Mouse (Mus musculus) retina, embryonic 14.5 days (tissue): ENCODE results near the gene Gm10944.

ENCODE experiments used
- DNase-seq: peaks from one replicate; pipeline ENCODE4 v3.0.0-alpha.2; 2015; ENCODE audit warnings: low spot score

Gm10944 gene

GRCm38 (mm10) chr10:10681048-10681447 is at the start of gene Gm10944:
Gene Gm10944, plus strand, starts transcription at chr10:10681348.
- DNase-seq = no peak

DNA sequence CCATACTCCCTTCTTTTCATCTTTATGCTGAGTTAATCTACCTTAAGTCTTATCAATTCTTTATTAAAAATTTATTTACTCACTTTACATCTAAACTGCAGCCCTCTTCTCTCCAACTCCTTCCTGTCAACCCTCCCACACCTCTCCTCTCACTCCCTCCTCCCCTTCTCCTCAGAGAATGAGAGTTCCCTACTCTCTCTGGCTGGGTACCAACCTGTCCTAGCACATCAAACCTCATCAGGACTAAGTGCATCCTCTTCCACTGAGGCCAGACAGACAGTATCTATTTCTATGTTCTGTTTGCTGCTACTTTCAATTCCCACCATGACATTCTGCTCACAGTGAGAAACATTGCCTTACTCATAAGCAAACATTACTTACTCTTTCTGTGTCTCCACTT is 25.2 kb upstream of the Gm10944 start:
- DNase-seq = no peak

DNA sequence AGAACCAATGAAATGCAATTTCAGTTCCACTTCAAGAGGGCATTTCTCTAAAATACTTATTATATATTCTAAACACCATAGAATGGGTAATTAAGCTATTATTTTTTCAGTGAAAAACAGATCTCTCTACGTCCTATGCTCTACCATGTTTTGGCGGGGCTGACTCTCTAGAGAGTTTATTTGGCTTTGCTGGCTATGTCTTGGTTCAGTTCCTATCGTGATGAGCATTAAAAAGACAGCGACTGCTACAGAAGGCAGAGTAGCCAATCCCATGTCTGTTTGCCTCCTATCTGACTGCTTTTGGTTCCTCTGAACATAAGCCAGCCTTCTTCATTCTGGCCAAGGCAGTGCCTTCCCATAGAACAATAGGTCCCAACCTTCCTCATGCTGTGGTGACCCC is 24.5 kb upstream of the Gm10944 start:
- no peak for DNase-seq

DNA sequence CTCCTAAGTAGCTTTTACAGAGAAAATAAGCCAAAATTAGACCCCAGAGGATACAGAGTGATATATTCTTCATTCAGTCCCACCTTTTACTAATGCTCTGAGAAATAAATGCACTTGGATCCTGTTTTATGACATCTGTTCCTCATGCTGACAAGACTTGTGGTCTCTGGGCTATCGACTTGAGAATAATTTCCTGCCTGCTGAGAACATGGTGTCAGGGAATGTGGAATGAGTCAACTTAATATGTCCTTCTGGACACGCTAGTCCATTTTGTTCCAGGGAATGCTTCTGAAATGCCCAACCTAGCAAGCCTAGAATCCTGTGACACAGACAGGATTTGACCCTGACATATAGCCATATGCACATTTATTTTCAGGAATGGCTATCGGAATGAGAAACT is 22.0 kb upstream of the Gm10944 start:
- no peak for DNase-seq

GRCm38 (mm10) chr10:10659976-10660375 is 21.2 kb upstream of the Gm10944 start:
- no peak for DNase-seq

DNA sequence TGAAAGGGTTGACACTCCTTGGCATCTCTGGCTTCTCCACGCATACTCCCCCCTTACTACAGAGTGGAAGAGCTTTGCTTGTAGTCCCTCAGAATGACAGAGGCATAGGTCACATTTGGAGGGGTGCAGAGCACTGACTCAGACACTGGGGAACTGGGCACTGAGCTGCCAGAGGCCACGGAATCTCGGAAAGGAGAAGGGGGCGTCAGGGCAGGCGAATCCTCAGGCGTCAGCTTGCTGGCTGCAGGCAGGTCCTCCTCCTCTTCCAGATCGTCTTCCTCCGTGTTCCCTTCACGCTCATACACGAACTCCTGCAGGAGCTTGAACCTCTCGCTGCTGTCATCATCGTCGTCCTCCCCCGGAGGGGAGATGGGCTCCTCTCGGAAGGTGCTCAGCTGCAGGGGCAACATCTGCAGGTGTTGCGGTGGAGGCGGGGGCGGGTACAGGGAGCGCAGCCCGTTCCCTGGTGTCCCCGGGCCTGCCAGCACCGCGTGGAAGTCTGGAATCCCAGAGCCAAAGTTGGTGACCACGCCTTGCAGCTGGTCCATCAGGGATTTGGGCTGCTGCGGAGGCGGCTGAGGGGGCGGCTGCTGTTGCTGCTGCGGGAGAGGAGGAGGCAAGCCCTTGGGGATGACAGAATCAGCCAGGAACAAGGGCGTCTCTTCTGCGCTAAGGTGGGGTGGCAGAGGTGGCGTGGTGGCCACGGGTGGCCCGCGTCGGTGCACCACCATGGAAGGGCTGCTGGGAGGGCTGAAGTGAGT is 7.9 kb downstream of the Gm10944 start:
- DNase-seq = peak; percentile 42

GRCm38 (mm10) chr10:10689668-10690223 is 8.6 kb downstream of the Gm10944 start:
- no peak for DNase-seq

- DNase-seq = no peak
Measured at GRCm38 (mm10) chr10:10697497-10697896, 16.3 kb downstream of the Gm10944 start.

DNA sequence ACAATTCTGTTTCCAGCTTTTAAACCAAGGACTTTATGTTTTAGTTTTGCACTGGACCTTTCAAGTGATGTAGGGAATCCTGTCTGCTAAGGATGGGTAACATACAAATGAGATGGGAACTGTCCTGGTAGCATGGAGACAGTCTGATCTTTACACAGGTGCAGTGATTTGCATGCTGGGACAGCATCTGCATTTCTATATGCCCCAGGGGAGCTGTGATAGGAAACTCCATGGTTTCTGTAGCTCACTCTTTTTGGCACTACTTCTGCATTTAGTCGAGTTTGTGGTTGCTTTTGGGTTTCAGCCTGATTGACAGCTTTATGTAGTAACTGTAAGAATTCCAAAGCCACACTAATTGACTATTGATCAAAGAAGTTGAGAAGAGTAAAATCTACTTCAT is 19.8 kb downstream of the Gm10944 start:
- DNase-seq = no peak

DNA sequence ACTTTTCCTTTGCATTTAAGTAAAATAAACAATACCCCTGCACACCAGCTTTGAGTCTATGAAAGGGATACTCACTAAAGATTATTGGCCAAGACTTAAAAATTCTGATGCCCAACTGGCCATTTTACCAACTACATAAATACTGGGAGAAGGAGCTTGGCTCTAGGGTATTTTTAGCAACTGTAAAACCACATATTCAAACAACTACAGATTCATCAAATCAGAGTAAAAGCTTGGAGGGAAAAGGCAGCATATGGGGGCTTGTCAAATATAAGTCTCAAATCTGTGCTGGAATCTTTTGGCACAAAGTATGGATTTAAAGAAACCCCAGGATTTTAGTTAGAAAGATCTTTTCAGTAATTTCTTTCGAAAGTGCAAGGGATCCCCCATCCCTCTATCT is 20.2 kb downstream of the Gm10944 start:
- no peak for DNase-seq

- DNase-seq = no peak
Measured at GRCm38 (mm10) chr10:10708031-10708430, 26.9 kb downstream of the Gm10944 start.

GRCm38 (mm10) chr10:10710359-10710758 is 29.2 kb downstream of the Gm10944 start:
- no peak for DNase-seq

DNA sequence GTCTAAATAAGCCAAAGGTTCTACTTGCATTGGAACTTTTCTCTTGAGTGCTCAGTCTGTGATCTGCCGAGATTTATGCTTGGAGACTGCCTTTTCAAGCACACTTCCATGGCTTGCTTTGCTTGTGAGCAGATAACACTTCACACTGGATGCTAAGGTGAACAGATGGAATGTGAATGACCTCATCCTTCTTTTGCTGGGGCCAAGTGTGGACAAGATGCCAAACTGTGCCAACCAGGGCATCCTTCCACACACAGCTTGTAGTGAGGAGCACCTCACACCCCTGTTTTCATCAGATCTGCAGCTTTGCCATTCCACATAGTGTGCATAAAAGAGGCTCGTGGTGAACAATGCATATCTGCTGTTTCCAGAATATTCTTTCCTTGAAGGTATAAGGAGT is 29.7 kb downstream of the Gm10944 start:
- DNase-seq = no peak

DNA sequence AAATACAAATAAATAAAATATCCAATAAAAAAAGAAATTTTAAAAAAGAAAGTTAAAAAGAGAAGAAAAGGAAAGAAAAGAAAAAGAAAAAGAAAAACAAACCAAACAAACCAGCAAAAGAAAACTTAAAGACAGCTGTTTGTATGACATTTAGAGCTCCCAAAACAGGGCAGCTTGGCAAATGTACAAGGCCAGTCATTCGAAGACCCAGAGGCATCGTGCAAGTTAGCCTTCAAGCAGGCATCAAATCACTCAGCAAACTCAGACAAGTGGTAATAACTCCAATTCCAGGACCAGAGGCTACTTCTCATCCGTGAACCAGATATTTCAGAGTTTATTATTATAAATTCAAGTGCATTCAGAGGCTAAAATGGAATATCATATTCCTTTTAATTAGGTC is 45.4 kb downstream of the Gm10944 start:
- no peak for DNase-seq
